Mouse (Mus musculus) liver, postnatal 0 days (tissue): ENCODE measurements around the gene Procr. TPM values are rescaled to one million over a fixed set of nuclear protein-coding genes. Genes with fewer than 3 reads are reported as not detected.

Source experiments
- ATAC-seq: fragments of 200-750 bp; cut with Nextera tagmentation; 2 replicates; pipeline ENCODE4 v1.8.0; 2017; ENCODE audit warnings: mild to moderate bottlenecking, moderate library complexity
- DNase-seq: peaks from one replicate; pipeline ENCODE4 v3.0.0-alpha.2; 2016
- H3K27ac ChIP-seq: fragments of 300-500 bp; sonication (generic); 2 replicates; pipeline ENCODE4 v1.5.1; 2014; ENCODE audit warnings: antibody characterized with exemption, moderate library complexity, mild to moderate bottlenecking, low read depth
- H3K27me3 ChIP-seq: fragments of 300-500 bp; sonication (generic); 2 replicates; pipeline ENCODE4 v1.6.1; 2014; ENCODE audit warnings: low read length, control low read depth, mixed read lengths; ENCODE audit not compliant: insufficient read depth
- H3K36me3 ChIP-seq: fragments of 300-500 bp; sonication (generic); replicated peaks from 2 replicates; pipeline ENCODE4 v1.6.1; 2014; ENCODE audit warnings: mild to moderate bottlenecking, control low read depth, low read length, moderate library complexity, mixed read lengths; ENCODE audit not compliant: insufficient read depth
- H3K4me1 ChIP-seq: fragments of 300-500 bp; sonication (generic); 2 replicates; pipeline ENCODE4 v1.6.1; 2014; ENCODE audit warnings: antibody characterized with exemption, mild to moderate bottlenecking, control low read depth; ENCODE audit not compliant: insufficient read depth
- H3K4me2 ChIP-seq: fragments of 300-500 bp; sonication (generic); 2 replicates; pipeline ENCODE4 v1.6.1; 2014; ENCODE audit warnings: low read depth, mild to moderate bottlenecking, low read length, moderate library complexity, mixed read lengths
- H3K4me3 ChIP-seq: fragments of 300-500 bp; sonication (generic); 2 replicates; pipeline ENCODE4 v1.5.1; 2014; ENCODE audit warnings: low read depth, low read length
- H3K9ac ChIP-seq: fragments of 300-500 bp; sonication (generic); replicated peaks from 2 replicates; pipeline ENCODE4 v1.6.1; 2014; ENCODE audit warnings: mild to moderate bottlenecking, moderate library complexity
- H3K9me3 ChIP-seq: fragments of 300-500 bp; sonication (generic); 2 replicates; pipeline ENCODE4 v1.6.1; 2016; ENCODE audit warnings: mild to moderate bottlenecking, control low read depth, low read length, mixed read lengths
- CTCF ChIP-seq: sonication (generic); IDR thresholded peaks from 2 replicates; pipeline ENCODE4 v1.5.1; 2016; ENCODE audit warnings: antibody characterized with exemption, low read depth
- EP300 ChIP-seq: IDR thresholded peaks from 2 replicates; pipeline ENCODE4 v1.6.1; 2016; ENCODE audit warnings: antibody characterized with exemption, low read depth, mild to moderate bottlenecking
- WGBS: fragments of 180-500 bp; shearing (Covaris S2); extraction: QIAGEN DNeasy Blood & Tissue Kit; methylation state at CpG from one replicate; pipeline ENCODE4 v1.1.7; 2014; ENCODE audit not compliant: insufficient replicate concordance; 5-methylcytosine and 5-hydroxymethylcytosine counted together
- polyA plus RNA-seq: library from polyadenylated mRNA; unstranded; fragments of >200 nt; fragmentation: Nextera tagmentation; extraction: Ambion mirVana; gene quantifications from 2 replicates; pipeline ENCODE4 v1.2.1, GENCODE M21; 2015

Procr gene
- polyA plus RNA-seq, 1 experiment from 2014 or later: 1.7 TPM

DNA sequence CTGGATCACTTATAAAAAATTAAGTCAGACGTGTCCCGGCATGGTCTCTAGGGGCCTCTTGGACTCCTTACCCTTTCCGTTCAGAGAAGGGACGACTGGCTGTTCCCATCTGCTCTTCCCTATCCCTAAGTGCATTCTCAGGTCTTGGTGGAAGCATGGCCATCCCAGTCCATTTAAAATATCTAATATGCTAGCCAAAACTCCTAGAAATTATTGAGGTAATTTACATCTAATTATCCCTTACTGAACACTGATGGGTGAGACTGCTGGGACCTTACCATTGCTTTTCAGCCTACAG lies 26.7 kb downstream of the Procr start:
- Histone ChIP-seq H3K4me2 (no peak overlapping the region), H3K9me3 (no peaks in the 10 kb centered on the region), H3K27me3 (peaks cover 49% of the 10 kb centered on the region), H3K9ac (no peak overlapping the region), H3K27ac (no peak overlapping the region), H3K4me1 (no peaks in the 10 kb centered on the region), H3K36me3 (no peaks in the 10 kb centered on the region), H3K4me3 (no peak overlapping the region)
- no peak for DNase-seq
- WGBS: 76% methylated on average over 4 of the region's 4 CpGs
- ATAC-seq: no peak
- TF ChIP-seq CTCF (no peak), EP300 (no peak)

DNA sequence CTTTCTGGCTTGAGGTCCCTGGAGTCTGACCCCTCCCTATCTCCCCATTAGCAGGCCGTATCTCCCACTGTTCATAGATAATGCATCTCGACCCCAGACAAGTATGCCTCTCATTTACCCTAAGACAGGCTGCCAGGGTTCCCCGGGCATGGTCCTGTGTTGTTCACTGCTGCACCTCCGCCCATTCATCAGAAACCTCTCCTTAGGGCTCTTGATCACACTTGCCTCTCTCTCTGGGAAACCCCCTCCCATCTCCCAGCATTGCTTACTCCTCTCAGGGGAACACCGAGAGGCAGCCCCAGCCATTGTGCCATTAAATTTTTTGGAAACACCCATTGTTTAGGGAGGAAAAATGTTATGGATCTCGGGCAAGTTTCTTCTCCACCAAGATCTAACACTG lies 27.1 kb downstream of the Procr start:
- Histone ChIP-seq H3K27ac (no peak overlapping the region), H3K4me1 (no peaks in the 10 kb centered on the region), H3K4me2 (no peak overlapping the region), H3K36me3 (no peaks in the 10 kb centered on the region), H3K9ac (no peak overlapping the region), H3K9me3 (no peaks in the 10 kb centered on the region), H3K4me3 (no peak overlapping the region), H3K27me3 (peaks cover 45% of the 10 kb centered on the region)
- ATAC-seq: no peak
- no peak for DNase-seq
- 61% methylated on average over 6 of the region's 6 CpGs for WGBS
- no peak for TF ChIP-seq EP300
- no peak for TF ChIP-seq CTCF

DNA sequence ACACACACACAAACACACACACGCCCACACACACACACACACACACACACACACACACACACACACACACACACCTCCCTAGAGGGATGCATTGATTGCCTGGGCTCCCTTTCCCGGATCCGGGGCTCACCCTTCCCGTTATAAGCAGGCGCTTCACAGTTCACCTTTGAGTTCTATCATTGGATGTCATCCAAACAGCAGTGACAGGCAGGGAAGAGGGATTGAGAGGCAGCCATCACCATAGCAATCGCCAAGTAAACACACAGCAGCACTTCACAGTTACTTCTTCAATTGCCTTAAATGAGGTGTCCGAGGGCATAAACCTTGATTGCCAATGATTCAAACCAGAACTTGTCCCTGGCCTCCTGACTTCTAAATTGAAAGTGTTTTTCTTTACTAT lies 28.1 kb downstream of the Procr start:
- no peaks in the 10 kb centered on the region for H3K36me3 ChIP-seq
- TF ChIP-seq CTCF (no peak), EP300 (no peak)
- no peak for DNase-seq

GRCm38 (mm10) chr2:155779506-155779905 lies 28.6 kb downstream of the Procr start:
- Histone ChIP-seq H3K9ac (no peak overlapping the region), H3K4me2 (no peak overlapping the region), H3K9me3 (no peaks in the 10 kb centered on the region), H3K27me3 (peaks cover 30% of the 10 kb centered on the region), H3K27ac (no peak overlapping the region), H3K36me3 (no peaks in the 10 kb centered on the region), H3K4me1 (no peaks in the 10 kb centered on the region), H3K4me3 (no peak overlapping the region)
- no peak for TF ChIP-seq CTCF
- TF ChIP-seq EP300: no peak
- no peak for DNase-seq
- WGBS: 72% methylated on average over 3 of the region's 3 CpGs
- ATAC-seq: no peak

More for the DNA sequence above, 28.1 kb downstream of the Procr start:
- H3K9ac ChIP-seq: no peak overlapping the region
- no peak overlapping the region for H3K4me2 ChIP-seq
- no peaks in the 10 kb centered on the region for H3K9me3 ChIP-seq
- peak; percentile 58 for ATAC-seq
- H3K27me3 ChIP-seq: peaks cover 35% of the 10 kb centered on the region
- no peak overlapping the region for H3K27ac ChIP-seq
- H3K4me3 ChIP-seq: no peak overlapping the region
- H3K4me1 ChIP-seq: no peaks in the 10 kb centered on the region
- 45% methylated on average over 7 of the region's 7 CpGs for WGBS

DNA sequence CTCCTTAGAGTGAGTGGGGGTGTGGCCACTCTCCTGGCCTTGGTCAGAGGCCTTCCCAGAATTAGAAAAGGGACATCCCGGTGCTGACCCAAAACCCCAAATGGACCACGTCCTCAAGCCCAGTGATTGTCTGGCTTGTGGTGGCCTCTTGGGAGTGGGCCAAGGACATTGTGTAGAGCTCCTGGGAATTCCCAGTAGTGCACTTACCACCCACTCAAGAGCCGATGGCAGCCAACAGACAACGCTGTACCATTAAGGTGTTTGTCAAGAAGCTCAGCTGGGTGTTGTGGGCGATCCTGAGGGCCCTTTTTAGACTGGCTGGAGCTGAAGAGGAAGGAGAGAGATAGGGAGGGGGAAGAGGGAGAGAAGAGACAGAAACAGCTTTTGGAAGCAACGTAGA lies 33.6 kb downstream of the Procr start:
- ATAC-seq: no peak
- H3K36me3 ChIP-seq: no peaks in the 10 kb centered on the region
- 69% methylated on average over 6 of the region's 6 CpGs for WGBS
- TF ChIP-seq CTCF (no peak), EP300 (no peak)
- no peak overlapping the region for H3K4me3 ChIP-seq
- H3K27me3 ChIP-seq: no peaks in the 10 kb centered on the region
- H3K4me1 ChIP-seq: no peaks in the 10 kb centered on the region
- H3K27ac ChIP-seq: no peak overlapping the region
- no peak overlapping the region for H3K4me2 ChIP-seq
- no peak for DNase-seq
- H3K9ac ChIP-seq: no peak overlapping the region
- H3K9me3 ChIP-seq: no peaks in the 10 kb centered on the region

DNA sequence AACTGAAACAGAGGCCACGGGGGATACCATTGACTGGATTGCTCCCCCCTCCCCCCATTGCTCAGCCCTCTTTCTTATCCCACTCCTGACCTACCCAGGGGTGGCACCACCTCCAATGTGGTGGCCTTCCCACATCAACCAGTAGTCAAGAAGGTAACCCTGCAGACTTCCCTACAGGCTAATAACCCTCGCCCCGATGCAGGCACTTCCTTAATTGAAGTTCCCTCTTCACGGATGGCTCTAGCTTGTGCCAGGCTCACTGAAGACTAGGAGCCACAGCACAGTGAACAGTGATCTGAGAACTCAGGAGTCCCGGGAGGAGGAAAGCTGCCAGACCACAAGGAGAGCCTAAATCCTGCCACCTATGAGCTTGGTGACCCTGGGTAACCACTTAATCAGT lies 36.0 kb downstream of the Procr start:
- no peak overlapping the region for H3K4me2 ChIP-seq
- DNase-seq (no peak), ATAC-seq (no peak)
- H3K9me3 ChIP-seq: no peaks in the 10 kb centered on the region
- H3K36me3 ChIP-seq: no peaks in the 10 kb centered on the region
- no peak overlapping the region for H3K27ac ChIP-seq
- H3K4me1 ChIP-seq: no peaks in the 10 kb centered on the region
- no peaks in the 10 kb centered on the region for H3K27me3 ChIP-seq
- TF ChIP-seq CTCF (no peak), EP300 (no peak)
- H3K9ac ChIP-seq: no peak overlapping the region
- WGBS: 37% methylated on average over 5 of the region's 5 CpGs
- no peak overlapping the region for H3K4me3 ChIP-seq
